Mouse (Mus musculus) C2C12 (cell line): ENCODE measurements around the gene Rnf8. TPM values are rescaled to one million over a fixed set of nuclear protein-coding genes. Genes with fewer than 3 reads are reported as not detected.

Experiments
- H3K27me3 ChIP-seq: one replicate; pipeline ENCODE4 v1.6.1; 2011; ENCODE audit not compliant: control insufficient read depth, insufficient read depth, insufficient read length
- H3K36me3 ChIP-seq: one replicate; pipeline ENCODE4 v1.6.1; 2011; ENCODE audit not compliant: control insufficient read depth, insufficient read depth
- H3K4me3 ChIP-seq: one replicate; pipeline ENCODE4 v1.5.1; 2011; ENCODE audit warnings: mild to moderate bottlenecking, control low read depth; ENCODE audit not compliant: poor library complexity, insufficient read depth, severe bottlenecking
- H3K79me2 ChIP-seq: one replicate; pipeline ENCODE4 v1.6.1; 2011; ENCODE audit not compliant: control insufficient read depth, insufficient read depth
- H3K79me3 ChIP-seq: one replicate; pipeline ENCODE4 v1.6.1; 2011; ENCODE audit warnings: low read depth, control low read depth
- H3ac ChIP-seq: one replicate; pipeline ENCODE3; 2011; ENCODE audit warnings: low read depth; ENCODE audit not compliant: control insufficient read depth, insufficient read length
- CEBPB ChIP-seq: IDR thresholded peaks from one replicate; pipeline ENCODE4 v1.6.1; 2011; ENCODE audit warnings: low read depth, mild to moderate bottlenecking, control low read depth, moderate library complexity
- CTCF ChIP-seq: IDR thresholded peaks from one replicate; pipeline ENCODE4 v1.5.1; 2011; ENCODE audit not compliant: control insufficient read depth, insufficient read depth, insufficient read length
- FOSL1 ChIP-seq: IDR thresholded peaks from one replicate; pipeline ENCODE4 v1.8.0; 2011; ENCODE audit warnings: mild to moderate bottlenecking, low read length; ENCODE audit not compliant: poor library complexity, insufficient read depth, severe bottlenecking
- MAX ChIP-seq: IDR thresholded peaks from one replicate; pipeline ENCODE4 v1.6.1; 2011; ENCODE audit warnings: mild to moderate bottlenecking, control low read depth
- MYOD1 ChIP-seq: IDR thresholded peaks from one replicate; pipeline ENCODE4 v1.6.1; 2011; ENCODE audit warnings: low read depth; ENCODE audit not compliant: control insufficient read depth, insufficient read length
- MYOG ChIP-seq: IDR thresholded peaks from one replicate; pipeline ENCODE4 v1.6.1; 2011; ENCODE audit not compliant: control insufficient read depth, insufficient read length; ENCODE audit errors: extremely low read depth
- USF1 ChIP-seq: IDR thresholded peaks from one replicate; pipeline ENCODE4 v1.6.1; 2011; ENCODE audit warnings: low read depth, mild to moderate bottlenecking, control low read depth, moderate library complexity
- polyA plus RNA-seq: library from polyadenylated mRNA; unstranded; fragments of >200 nt; fragmentation: generic; extraction: Trizol; gene quantifications from one replicate; pipeline ENCODE4 v1.2.1, GENCODE M21; 2012; ENCODE audit warnings: missing spikeins

The Rnf8 gene
- polyA plus RNA-seq, 1 experiment, result 22.7 TPM

DNA sequence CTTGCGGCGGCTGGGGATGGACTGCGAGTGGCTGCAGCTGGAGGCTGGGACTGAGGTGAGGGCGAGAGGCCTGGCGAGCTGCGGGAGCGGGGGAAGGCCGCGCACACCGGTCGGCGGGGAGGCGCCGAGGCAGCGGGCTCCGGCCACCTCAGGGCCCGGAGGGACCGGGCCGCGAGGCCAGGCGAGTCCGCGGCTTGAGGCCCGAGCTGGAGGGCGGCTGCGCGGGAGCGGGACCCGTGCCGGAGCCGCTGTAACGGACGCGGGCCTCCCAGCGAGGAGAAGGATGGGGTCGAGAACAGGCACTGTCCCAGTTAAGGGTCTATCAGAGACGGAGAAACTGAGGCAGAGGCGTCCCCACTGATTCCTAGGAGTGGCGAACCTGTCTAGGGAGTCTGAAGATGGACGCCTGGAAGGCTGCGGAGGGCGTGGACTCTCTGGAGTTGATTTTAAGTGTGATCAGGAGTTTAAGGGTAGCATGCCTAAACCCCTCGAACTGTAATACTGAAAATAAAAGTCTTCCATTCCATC, 498 bp downstream of the Rnf8 start:
- Histone ChIP-seq H3K4me3 (peak overlapping the region; percentile 89), H3K36me3 (peaks cover 15% of the 10 kb centered on the region), H3K79me3 (peaks cover 37% of the 10 kb centered on the region), H3K79me2 (peaks cover 54% of the 10 kb centered on the region), H3K27me3 (no peaks in the 10 kb centered on the region), H3ac (peak overlapping the region; percentile 97)
- TF ChIP-seq USF1 (no peak), CTCF (no peak), MYOG (no peak), FOSL1 (no peak), MYOD1 (no peak), CEBPB (no peak), MAX (no peak)

- Histone ChIP-seq H3K79me2 (peaks cover 56% of the 10 kb centered on the region), H3ac (peak overlapping the region; percentile 97), H3K27me3 (no peaks in the 10 kb centered on the region), H3K4me3 (peak overlapping the region; percentile 89), H3K36me3 (peaks cover 16% of the 10 kb centered on the region), H3K79me3 (peaks cover 37% of the 10 kb centered on the region)
- TF ChIP-seq MYOD1 (no peak), FOSL1 (no peak), MAX (no peak), CEBPB (no peak), USF1 (no peak), CTCF (no peak), MYOG (no peak)
Observed at GRCm38 (mm10) chr17:29615616-29616015, 1.0 kb downstream of the Rnf8 start.

DNA sequence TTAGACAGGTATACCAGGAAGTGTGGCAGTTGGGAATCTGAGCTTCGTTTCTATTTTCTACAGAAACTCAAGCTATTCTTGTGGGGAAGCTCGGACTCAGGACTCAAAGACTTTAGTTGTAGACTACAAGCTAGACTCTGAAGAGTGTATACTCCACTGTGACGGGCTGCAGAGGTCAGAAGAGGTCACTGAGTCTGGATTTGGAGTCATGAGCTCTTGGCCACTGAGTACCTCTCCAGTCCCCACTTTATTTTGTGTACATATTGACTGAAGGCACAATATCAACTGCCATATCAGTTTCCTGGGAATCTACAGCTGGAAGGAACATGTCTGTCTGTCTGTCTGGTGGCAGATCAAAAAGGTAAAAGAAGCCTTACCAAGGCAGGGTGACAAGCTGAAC, 4.6 kb downstream of the Rnf8 start:
- peaks cover 45% of the 10 kb centered on the region for H3K36me3 ChIP-seq
- no peak for TF ChIP-seq CTCF
- no peak for TF ChIP-seq FOSL1

GRCm38 (mm10) chr17:29623488-29623887, 8.9 kb downstream of the Rnf8 start:
- Histone ChIP-seq H3ac (no peak overlapping the region), H3K79me2 (peaks cover 18% of the 10 kb centered on the region), H3K79me3 (peaks cover 7% of the 10 kb centered on the region), H3K27me3 (no peaks in the 10 kb centered on the region), H3K36me3 (peaks cover 75% of the 10 kb centered on the region), H3K4me3 (no peak overlapping the region)
- TF ChIP-seq MYOD1 (no peak), CTCF (no peak), USF1 (no peak), CEBPB (no peak), FOSL1 (no peak), MYOG (no peak), MAX (no peak)

More for the DNA sequence above, 4.6 kb downstream of the Rnf8 start:
- H3ac ChIP-seq, result no peak overlapping the region
- H3K79me3 ChIP-seq, result peaks cover 37% of the 10 kb centered on the region
- no peak overlapping the region for H3K4me3 ChIP-seq
- no peaks in the 10 kb centered on the region for H3K27me3 ChIP-seq
- H3K79me2 ChIP-seq, result peaks cover 56% of the 10 kb centered on the region

DNA sequence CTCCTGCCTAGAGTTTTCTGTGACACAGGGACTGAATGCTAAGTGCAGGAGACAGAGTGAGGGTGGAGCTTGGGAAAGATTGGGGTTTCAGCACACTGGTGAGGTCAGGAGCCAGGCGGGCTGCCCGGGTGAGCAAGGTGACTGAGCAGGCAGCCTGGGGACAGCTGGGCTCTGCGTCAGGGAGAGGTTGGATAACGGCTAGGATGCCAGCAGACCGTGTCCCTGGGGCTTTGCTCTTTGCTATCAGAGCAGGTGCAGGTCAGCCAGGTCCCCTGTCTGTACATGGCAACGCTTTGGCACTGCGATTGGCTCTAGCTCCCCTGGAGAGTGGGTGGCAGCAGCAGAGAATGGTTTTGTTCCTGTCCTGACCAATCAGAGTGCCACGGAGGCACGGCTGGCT, 12.7 kb downstream of the Rnf8 start:
- Histone ChIP-seq H3ac (no peak overlapping the region), H3K79me2 (no peaks in the 10 kb centered on the region), H3K79me3 (peaks cover 2% of the 10 kb centered on the region), H3K27me3 (no peaks in the 10 kb centered on the region), H3K4me3 (no peak overlapping the region), H3K36me3 (peaks cover 79% of the 10 kb centered on the region)
- TF ChIP-seq FOSL1, result no peak
- TF ChIP-seq MYOD1, result no peak
- TF ChIP-seq CTCF, result no peak
- no peak for TF ChIP-seq MAX
- TF ChIP-seq MYOG, result no peak
- no peak for TF ChIP-seq CEBPB
- TF ChIP-seq USF1, result no peak

DNA sequence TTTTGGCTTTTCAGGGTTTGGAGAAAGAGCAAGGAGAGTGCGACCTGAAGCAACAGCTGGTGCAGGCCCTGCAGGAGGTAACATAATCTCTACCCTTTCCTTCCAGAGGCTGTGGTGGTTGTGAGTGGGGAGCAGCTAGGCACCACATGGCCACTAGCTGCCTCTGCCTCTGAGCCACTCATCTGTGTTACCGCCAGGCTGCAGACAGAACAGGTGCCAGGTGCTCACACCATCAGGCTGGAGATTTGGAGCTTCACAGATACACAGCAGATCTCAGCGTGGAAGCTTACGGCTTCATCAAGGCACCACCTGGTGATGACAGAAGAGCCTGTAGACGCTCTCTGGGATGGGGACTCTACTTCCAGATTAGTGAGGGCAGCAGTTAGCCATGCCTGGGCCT, 14.4 kb downstream of the Rnf8 start:
- H3K27me3 ChIP-seq, result no peaks in the 10 kb centered on the region
- no peak overlapping the region for H3ac ChIP-seq
- H3K4me3 ChIP-seq, result no peak overlapping the region
- TF ChIP-seq USF1, result no peak
- no peak for TF ChIP-seq FOSL1
- no peak for TF ChIP-seq CTCF
- peaks cover 2% of the 10 kb centered on the region for H3K79me3 ChIP-seq
- peaks cover 70% of the 10 kb centered on the region for H3K36me3 ChIP-seq
- H3K79me2 ChIP-seq, result no peaks in the 10 kb centered on the region
